Mouse (Mus musculus) gastrocnemius, adult 2 months (tissue): ENCODE measurements around the gene Cntnap5c. TPM values are rescaled to one million over a fixed set of nuclear protein-coding genes. Genes with fewer than 3 reads are reported as not detected.
"Not testable (repeated sequence)": the region's sequence is repeated elsewhere in the genome, so short reads cannot be mapped to it uniquely, and the experiment has no call there.

ENCODE experiments used
- DNase-seq: peaks from one replicate; pipeline ENCODE4 v3.0.0; 2022
- H3K27ac ChIP-seq: fragments of 200-600 bp; 2 replicates; pipeline ENCODE4 v1.8.1; 2022; ENCODE audit warnings: mild to moderate bottlenecking
- H3K4me3 ChIP-seq: fragments of 200-600 bp; 2 replicates; pipeline ENCODE4 v1.8.1; 2022; ENCODE audit warnings: mild to moderate bottlenecking, moderate library complexity
- CTCF ChIP-seq: fragments of 200-600 bp; IDR thresholded peaks from 2 replicates; pipeline ENCODE4 v1.8.1; 2022; ENCODE audit warnings: antibody characterized with exemption, mild to moderate bottlenecking, moderate library complexity
- intact Hi-C: fragments of 180-260 bp; cut with DNase I; formaldehyde crosslinking; loops from one replicate; pipeline ENCODE4 v1.15.1; 2025
- long read RNA-seq, 2 experiments: library from polyadenylated mRNA; stranded (forward); transcript quantifications; one replicate each; pipeline ENCODE4 v2.0.0; 2021
- total RNA-seq, 2 experiments: library from RNA; stranded (reverse); gene quantifications; 2 replicates each; pipeline ENCODE4 v1.2.3; 2021

Gene Cntnap5c
- not detected for total RNA-seq
- long read RNA-seq, experiment 1: 0 reads
- long read RNA-seq, experiment 2: 0 reads

GRCm38 (mm10) chr17:57768622-57769610, at the start of gene Cntnap5c:
Cntnap5c (plus strand) TSS chr17:57769570.
- intact Hi-C loops: no loop called here
- H3K27ac ChIP-seq: no peak within 1 kb of the TSS
- H3K4me3 ChIP-seq: no peak within 1 kb of the TSS
- TF ChIP-seq CTCF: no peak
- no peak for DNase-seq

GRCm38 (mm10) chr17:57742119-57742518, 27.3 kb upstream of the Cntnap5c start, which contains the start of gene Gm21834:
Gm21834 (minus strand) TSS chr17:57742219.
- no peak for DNase-seq
- no peak for TF ChIP-seq CTCF
- Histone ChIP-seq H3K27ac (no peak within 1 kb of the TSS), H3K4me3 (no peak within 1 kb of the TSS)
- intact Hi-C loops: no loop called here

DNA sequence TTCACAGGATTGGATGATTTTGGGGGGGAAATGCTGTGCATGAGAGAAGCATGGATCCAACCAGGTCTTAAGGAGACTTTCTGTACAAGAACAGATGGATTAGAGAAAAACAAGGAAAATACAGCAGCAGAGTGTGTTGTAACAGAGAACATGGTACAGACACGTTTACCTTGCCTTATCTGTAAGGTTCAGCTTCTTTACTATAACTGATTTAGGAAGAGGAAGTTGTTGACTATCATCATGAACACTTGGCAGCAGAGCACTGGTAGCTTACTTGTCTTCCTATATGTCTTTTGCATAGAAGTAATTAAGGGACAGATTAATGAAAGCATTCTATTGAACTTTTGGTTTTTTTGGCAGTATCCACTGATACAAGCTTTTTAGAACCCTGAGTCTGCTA, 11.3 kb upstream of the Cntnap5c start:
- no peak overlapping the region for H3K27ac ChIP-seq
- H3K4me3 ChIP-seq: no peak overlapping the region
- no peak for DNase-seq
- TF ChIP-seq CTCF: no peak
- intact Hi-C loops: no loop called here

GRCm38 (mm10) chr17:57767306-57767705, 2.1 kb upstream of the Cntnap5c start:
- intact Hi-C loops: no loop called here
- Histone ChIP-seq H3K4me3 (no peak overlapping the region), H3K27ac (no peak overlapping the region)
- TF ChIP-seq CTCF: no peak
- DNase-seq: no peak

- Histone ChIP-seq H3K4me3 (no peak overlapping the region), H3K27ac (no peak overlapping the region)
- intact Hi-C loops: no loop called here
- DNase-seq: no peak
- no peak for TF ChIP-seq CTCF
These were observed 1.5 kb downstream of the Cntnap5c start for GRCm38 (mm10) chr17:57770904-57771303.

DNA sequence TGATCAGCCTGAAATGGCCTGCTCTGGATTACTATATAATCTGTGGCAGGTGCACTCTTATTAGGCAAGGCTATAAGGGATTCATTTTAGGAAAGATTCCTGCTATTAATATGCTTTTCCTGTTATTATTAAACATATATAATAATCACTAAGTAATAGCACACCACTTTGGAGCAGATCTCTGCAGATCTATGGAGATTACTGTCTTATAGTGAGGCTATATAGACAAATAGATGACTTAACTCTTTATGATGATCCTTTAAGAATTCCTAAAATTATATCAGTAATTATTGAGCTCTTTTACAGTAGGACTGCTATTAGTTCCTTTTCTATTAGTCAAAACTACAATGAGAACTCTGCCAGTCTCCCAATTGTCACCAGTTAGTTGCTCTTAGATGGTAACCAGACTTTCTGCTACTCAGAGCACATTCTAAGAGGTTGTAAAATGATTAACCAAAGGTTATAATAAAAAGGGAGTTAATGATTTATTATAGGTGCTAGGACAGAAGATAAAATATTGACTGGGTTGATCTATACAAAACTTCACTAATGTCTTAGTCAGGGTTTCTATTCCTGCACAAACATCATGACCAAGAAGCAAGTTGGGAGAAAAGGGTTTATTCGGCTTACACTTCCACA, 18.9 kb downstream of the Cntnap5c start:
- intact Hi-C loops: no loop called here
- no peak overlapping the region for H3K4me3 ChIP-seq
- no peak for TF ChIP-seq CTCF
- no peak overlapping the region for H3K27ac ChIP-seq
- no peak for DNase-seq

DNA sequence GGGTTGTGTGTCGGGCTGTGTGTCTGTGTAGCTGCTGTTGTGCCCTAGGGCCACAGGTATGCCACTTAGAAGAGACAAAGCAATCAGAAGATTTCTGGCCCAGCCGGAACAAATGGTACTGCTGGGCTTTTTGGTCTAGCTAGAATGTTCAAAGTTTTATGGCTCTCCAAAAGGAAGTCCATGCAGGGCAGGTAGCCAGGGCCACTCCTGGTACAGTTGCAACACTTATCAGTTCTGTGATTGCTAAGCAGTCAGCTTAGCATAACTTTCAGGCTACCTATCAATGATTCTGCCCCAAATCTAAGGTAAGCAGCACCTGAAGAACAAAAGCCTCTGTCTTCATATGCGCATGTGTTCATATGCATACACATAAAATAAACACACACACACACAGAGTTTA, 26.0 kb downstream of the Cntnap5c start:
- H3K4me3 ChIP-seq: no peak overlapping the region
- TF ChIP-seq CTCF: no peak
- no peak for DNase-seq
- H3K27ac ChIP-seq: no peak overlapping the region
- intact Hi-C loops: no loop called here

- DNase-seq: no peak
- H3K4me3 ChIP-seq: no peak overlapping the region
- no peak overlapping the region for H3K27ac ChIP-seq
- intact Hi-C loops: no loop called here
- TF ChIP-seq CTCF: no peak
These were observed 27.4 kb downstream of the Cntnap5c start for GRCm38 (mm10) chr17:57796668-57797311.

DNA sequence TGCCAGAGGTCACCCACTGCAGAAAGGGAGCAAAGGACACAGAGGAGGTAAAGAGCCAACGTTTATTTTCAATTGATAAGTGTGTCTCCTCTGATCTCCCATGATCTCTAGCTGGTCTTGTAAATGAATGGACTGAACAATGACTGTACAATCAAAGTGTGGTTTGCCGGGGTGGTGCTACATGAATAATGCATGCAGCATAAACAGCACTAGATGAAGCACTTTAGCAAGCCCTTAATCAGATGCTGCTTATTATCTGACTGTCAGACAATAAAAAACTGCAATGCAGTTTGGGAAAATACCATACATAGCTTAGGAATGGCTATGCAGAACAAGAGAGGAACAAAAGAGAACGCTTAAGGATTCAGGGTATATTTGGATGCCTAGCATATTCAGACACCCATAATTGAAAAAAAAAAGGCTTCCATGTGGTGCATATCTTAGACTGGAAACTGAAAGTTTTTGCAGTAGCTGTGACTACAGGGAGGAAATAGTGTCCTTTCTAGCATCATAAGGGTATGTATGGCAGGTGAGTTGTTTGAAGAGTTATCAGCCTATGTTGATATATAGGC, 30.1 kb downstream of the Cntnap5c start:
- Histone ChIP-seq H3K27ac (no peak overlapping the region), H3K4me3 (no peak overlapping the region)
- TF ChIP-seq CTCF: no peak
- intact Hi-C loops: no loop called here
- DNase-seq: no peak

DNA sequence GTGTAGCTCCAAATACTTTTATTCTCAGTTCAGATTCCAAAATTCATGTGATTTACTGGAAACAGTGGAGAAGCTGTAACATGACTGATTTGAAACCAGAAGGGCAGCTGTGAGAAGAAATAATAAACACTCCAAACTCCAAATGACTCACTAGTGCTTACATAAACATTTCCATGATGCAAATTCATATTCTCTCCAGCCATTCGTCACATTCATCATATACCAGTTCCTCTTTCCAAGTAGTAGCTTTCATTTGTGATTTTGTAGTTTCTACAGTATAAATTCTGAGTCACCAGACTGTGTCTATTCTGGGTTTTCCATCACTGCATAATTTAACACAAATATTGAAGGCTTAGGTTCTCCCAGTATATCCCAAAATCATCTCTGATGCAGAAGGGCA, 31.8 kb downstream of the Cntnap5c start:
- Histone ChIP-seq H3K4me3 (no peak overlapping the region), H3K27ac (no peak overlapping the region)
- intact Hi-C loops: no loop called here
- TF ChIP-seq CTCF: no peak
- no peak for DNase-seq

DNA sequence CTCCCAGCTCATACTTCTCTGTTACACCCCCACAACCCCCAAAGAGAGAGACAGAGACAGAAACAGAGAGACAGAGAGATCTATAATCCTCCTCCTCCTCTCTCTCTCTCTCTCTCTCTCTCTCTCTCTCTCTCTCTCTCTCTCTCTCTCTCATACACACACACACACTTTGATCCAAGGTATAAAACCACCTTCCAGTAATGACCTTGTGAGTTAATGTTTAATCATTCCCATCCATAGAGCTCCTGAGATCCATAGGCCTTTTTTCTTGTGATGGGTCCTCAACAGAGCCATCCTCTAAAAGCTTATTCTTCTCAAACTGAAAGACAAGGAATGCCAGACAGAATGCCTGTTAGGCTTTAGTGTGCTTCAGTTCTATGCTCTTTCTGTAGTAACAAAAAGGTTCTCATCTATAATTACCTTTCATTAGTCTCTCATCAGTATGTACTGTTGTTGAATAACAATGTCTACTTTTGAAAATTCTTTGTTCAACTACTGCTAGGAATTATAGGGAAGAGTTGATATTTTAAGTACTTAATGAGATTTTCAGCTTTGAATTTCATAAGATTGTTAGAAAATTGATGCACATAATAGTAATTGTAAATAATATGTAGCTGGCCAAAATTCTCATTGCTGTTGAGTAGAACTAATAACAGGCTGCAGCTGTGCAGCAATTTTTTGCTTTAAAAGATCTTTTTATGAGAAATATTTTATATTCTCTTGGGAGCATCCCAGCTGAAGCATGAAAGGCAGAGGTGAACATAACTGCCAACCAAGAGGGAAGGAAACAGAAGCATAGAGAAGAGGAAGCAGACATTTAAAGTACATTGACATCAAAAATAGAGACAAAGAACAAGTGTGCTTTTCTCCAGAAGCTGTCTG, 68.0 kb downstream of the Cntnap5c start:
- no peak overlapping the region for H3K4me3 ChIP-seq
- no peak for TF ChIP-seq CTCF
- DNase-seq: no peak
- no peak overlapping the region for H3K27ac ChIP-seq
- intact Hi-C loops: no loop called here

GRCm38 (mm10) chr17:57855811-57856210, 86.4 kb downstream of the Cntnap5c start:
- H3K27ac ChIP-seq, DNase-seq, H3K4me3 ChIP-seq, intact Hi-C loops: not testable (repeated sequence)
